Mouse (Mus musculus) erythroblast, embryonic 14.5 days (primary cell): Measurements from ENCODE around the gene Gnai1. TPM values are rescaled to one million over a fixed set of nuclear protein-coding genes. Genes with fewer than 3 reads are reported as not detected.

ENCODE experiments used
- H3K27me3 ChIP-seq: 2 replicates; pipeline ENCODE4 v1.6.1; 2012; ENCODE audit warnings: inconsistent platforms; ENCODE audit not compliant: control insufficient read depth
- H3K36me3 ChIP-seq: 2 replicates; pipeline ENCODE4 v1.6.1; 2012; ENCODE audit warnings: mild to moderate bottlenecking, inconsistent platforms; ENCODE audit not compliant: control insufficient read depth
- H3K4me1 ChIP-seq: 2 replicates; pipeline ENCODE4 v1.6.1; 2012; ENCODE audit warnings: inconsistent platforms; ENCODE audit not compliant: control insufficient read depth
- H3K4me3 ChIP-seq: replicated peaks from 2 replicates; pipeline ENCODE3; 2012; ENCODE audit warnings: moderate library complexity, mild to moderate bottlenecking, inconsistent platforms
- H3K9me3 ChIP-seq: 2 replicates; pipeline ENCODE4 v1.6.1; 2012; ENCODE audit warnings: low read length, inconsistent platforms, mixed read lengths; ENCODE audit not compliant: control insufficient read depth
- GATA1 ChIP-seq: IDR thresholded peaks from 2 replicates; pipeline ENCODE4 v1.6.1; 2012; ENCODE audit warnings: low read length, inconsistent platforms, mixed read lengths
- TAL1 ChIP-seq: IDR thresholded peaks from 3 replicates; pipeline ENCODE4 v1.6.1; 2012; ENCODE audit warnings: low read length, inconsistent platforms, mixed read lengths
- polyA plus RNA-seq: library from polyadenylated mRNA; stranded (reverse); fragments of >175 nt; gene quantifications from 2 replicates; pipeline ENCODE4 v1.2.3, GENCODE M21; 2012

The Gnai1 gene
- polyA plus RNA-seq, 1 experiment, result not detected

GRCm38 (mm10) chr5:18250379-18251017 is 109.7 kb downstream of the Gnai1 start:
- H3K4me3 ChIP-seq, result no peak overlapping the region
- no peaks in the 10 kb centered on the region for H3K36me3 ChIP-seq
- no peaks in the 10 kb centered on the region for H3K27me3 ChIP-seq
- no peaks in the 10 kb centered on the region for H3K9me3 ChIP-seq
- no peaks in the 10 kb centered on the region for H3K4me1 ChIP-seq
- TF ChIP-seq TAL1, result no peak
- TF ChIP-seq GATA1, result no peak

GRCm38 (mm10) chr5:18249132-18249531 is 111.0 kb downstream of the Gnai1 start:
- no peaks in the 10 kb centered on the region for H3K36me3 ChIP-seq
- no peak overlapping the region for H3K4me3 ChIP-seq
- no peaks in the 10 kb centered on the region for H3K27me3 ChIP-seq
- no peaks in the 10 kb centered on the region for H3K9me3 ChIP-seq
- TF ChIP-seq GATA1, result no peak
- TF ChIP-seq TAL1, result no peak
- H3K4me1 ChIP-seq, result no peaks in the 10 kb centered on the region

DNA sequence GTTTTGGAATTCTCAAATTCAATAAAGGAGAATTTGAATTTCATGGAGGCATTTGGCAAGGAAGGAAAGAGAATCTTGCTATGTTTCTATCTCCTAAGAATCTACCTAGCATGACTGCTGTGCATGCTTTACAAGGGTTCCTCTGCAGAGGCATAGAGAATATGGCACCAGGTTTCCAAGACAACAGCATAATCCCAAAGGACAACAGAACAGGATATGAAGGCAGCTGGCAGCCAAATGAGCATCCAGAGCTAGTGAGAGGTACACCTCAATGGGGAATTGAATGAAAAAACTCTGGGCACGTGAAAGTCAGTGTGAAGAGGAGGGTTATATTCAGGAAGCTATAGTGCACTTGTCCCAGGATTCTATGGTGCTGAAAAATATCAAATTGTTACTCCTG is 130.8 kb downstream of the Gnai1 start:
- Histone ChIP-seq H3K4me1 (no peaks in the 10 kb centered on the region), H3K36me3 (no peaks in the 10 kb centered on the region), H3K27me3 (no peaks in the 10 kb centered on the region), H3K9me3 (no peaks in the 10 kb centered on the region), H3K4me3 (no peak overlapping the region)
- TF ChIP-seq GATA1 (no peak), TAL1 (no peak)

DNA sequence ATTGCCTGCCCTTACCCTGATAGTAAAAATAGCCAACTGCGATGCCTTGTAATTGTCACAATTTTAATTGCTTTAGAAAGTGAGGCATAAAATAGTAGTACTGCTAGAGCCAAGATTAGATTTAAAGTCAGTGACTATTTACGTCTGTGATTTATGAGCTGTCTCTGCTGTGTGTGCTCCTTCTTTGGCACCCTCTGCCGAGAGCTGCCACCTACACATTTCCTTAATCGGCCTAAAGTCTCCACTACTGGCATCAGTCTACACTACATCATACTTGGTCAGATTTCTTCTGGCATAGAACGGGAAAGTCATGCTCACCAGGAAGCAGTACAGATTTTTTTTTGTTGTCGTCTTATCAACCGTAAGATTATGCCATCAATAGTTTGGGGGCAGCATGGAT is 131.3 kb downstream of the Gnai1 start:
- Histone ChIP-seq H3K4me1 (no peaks in the 10 kb centered on the region), H3K36me3 (no peaks in the 10 kb centered on the region), H3K27me3 (no peaks in the 10 kb centered on the region), H3K4me3 (no peak overlapping the region), H3K9me3 (no peaks in the 10 kb centered on the region)
- TF ChIP-seq TAL1, result no peak
- TF ChIP-seq GATA1, result no peak

GRCm38 (mm10) chr5:18220873-18221272 is 139.3 kb downstream of the Gnai1 start:
- Histone ChIP-seq H3K4me1 (no peaks in the 10 kb centered on the region), H3K27me3 (no peaks in the 10 kb centered on the region), H3K36me3 (no peaks in the 10 kb centered on the region), H3K4me3 (no peak overlapping the region), H3K9me3 (no peaks in the 10 kb centered on the region)
- no peak for TF ChIP-seq TAL1
- no peak for TF ChIP-seq GATA1

GRCm38 (mm10) chr5:18218292-18218691 is 141.9 kb downstream of the Gnai1 start:
- Histone ChIP-seq H3K4me3 (no peak overlapping the region), H3K36me3 (no peaks in the 10 kb centered on the region), H3K27me3 (no peaks in the 10 kb centered on the region), H3K4me1 (no peaks in the 10 kb centered on the region), H3K9me3 (no peaks in the 10 kb centered on the region)
- TF ChIP-seq GATA1, result no peak
- TF ChIP-seq TAL1, result no peak

DNA sequence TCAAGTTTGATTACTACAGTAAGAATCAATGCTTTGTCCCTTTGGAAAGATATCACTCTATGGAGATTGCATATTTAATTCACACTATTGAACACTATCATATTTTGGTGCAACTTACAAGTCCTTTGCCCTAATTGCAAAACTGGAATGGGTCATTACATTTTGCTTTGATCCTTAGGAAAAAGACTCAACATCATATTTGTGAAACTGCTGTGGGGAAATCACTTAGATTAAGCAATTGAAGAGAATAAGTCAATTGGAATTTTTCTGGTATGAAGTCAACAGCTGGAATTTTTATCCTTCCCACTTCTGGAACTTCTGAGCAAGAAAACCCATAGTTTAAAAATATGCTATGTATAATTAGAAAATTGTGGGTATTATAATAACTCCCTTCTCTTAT is 142.3 kb downstream of the Gnai1 start:
- Histone ChIP-seq H3K36me3 (no peaks in the 10 kb centered on the region), H3K4me3 (no peak overlapping the region), H3K27me3 (no peaks in the 10 kb centered on the region), H3K4me1 (no peaks in the 10 kb centered on the region), H3K9me3 (no peaks in the 10 kb centered on the region)
- TF ChIP-seq TAL1 (no peak), GATA1 (no peak)
